Mouse (Mus musculus) C2C12 (cell line): ENCODE results near the gene Dyrk1a. TPM values are rescaled to one million over a fixed set of nuclear protein-coding genes. Genes with fewer than 3 reads are reported as not detected.

Source experiments
- H3K27me3 ChIP-seq: one replicate; pipeline ENCODE4 v1.6.1; 2011; ENCODE audit not compliant: control insufficient read depth, insufficient read depth, insufficient read length
- H3K36me3 ChIP-seq: one replicate; pipeline ENCODE4 v1.6.1; 2011; ENCODE audit not compliant: control insufficient read depth, insufficient read depth
- H3K4me3 ChIP-seq: one replicate; pipeline ENCODE4 v1.5.1; 2011; ENCODE audit warnings: mild to moderate bottlenecking, control low read depth; ENCODE audit not compliant: poor library complexity, insufficient read depth, severe bottlenecking
- H3K79me2 ChIP-seq: one replicate; pipeline ENCODE4 v1.6.1; 2011; ENCODE audit not compliant: control insufficient read depth, insufficient read depth
- H3K79me3 ChIP-seq: one replicate; pipeline ENCODE4 v1.6.1; 2011; ENCODE audit warnings: low read depth, control low read depth
- H3ac ChIP-seq: one replicate; pipeline ENCODE3; 2011; ENCODE audit warnings: low read depth; ENCODE audit not compliant: control insufficient read depth, insufficient read length
- CEBPB ChIP-seq: IDR thresholded peaks from one replicate; pipeline ENCODE4 v1.6.1; 2011; ENCODE audit warnings: low read depth, mild to moderate bottlenecking, control low read depth, moderate library complexity
- CTCF ChIP-seq: IDR thresholded peaks from one replicate; pipeline ENCODE4 v1.5.1; 2011; ENCODE audit not compliant: control insufficient read depth, insufficient read depth, insufficient read length
- FOSL1 ChIP-seq: IDR thresholded peaks from one replicate; pipeline ENCODE4 v1.8.0; 2011; ENCODE audit warnings: mild to moderate bottlenecking, low read length; ENCODE audit not compliant: poor library complexity, insufficient read depth, severe bottlenecking
- MAX ChIP-seq: IDR thresholded peaks from one replicate; pipeline ENCODE4 v1.6.1; 2011; ENCODE audit warnings: mild to moderate bottlenecking, control low read depth
- MYOD1 ChIP-seq: IDR thresholded peaks from one replicate; pipeline ENCODE4 v1.6.1; 2011; ENCODE audit warnings: low read depth; ENCODE audit not compliant: control insufficient read depth, insufficient read length
- MYOG ChIP-seq: IDR thresholded peaks from one replicate; pipeline ENCODE4 v1.6.1; 2011; ENCODE audit not compliant: control insufficient read depth, insufficient read length; ENCODE audit errors: extremely low read depth
- USF1 ChIP-seq: IDR thresholded peaks from one replicate; pipeline ENCODE4 v1.6.1; 2011; ENCODE audit warnings: low read depth, mild to moderate bottlenecking, control low read depth, moderate library complexity
- polyA plus RNA-seq: library from polyadenylated mRNA; unstranded; fragments of >200 nt; fragmentation: generic; extraction: Trizol; gene quantifications from one replicate; pipeline ENCODE4 v1.2.1, GENCODE M21; 2012; ENCODE audit warnings: missing spikeins

The Dyrk1a gene
- polyA plus RNA-seq, 1 experiment, result 17.3 TPM

DNA sequence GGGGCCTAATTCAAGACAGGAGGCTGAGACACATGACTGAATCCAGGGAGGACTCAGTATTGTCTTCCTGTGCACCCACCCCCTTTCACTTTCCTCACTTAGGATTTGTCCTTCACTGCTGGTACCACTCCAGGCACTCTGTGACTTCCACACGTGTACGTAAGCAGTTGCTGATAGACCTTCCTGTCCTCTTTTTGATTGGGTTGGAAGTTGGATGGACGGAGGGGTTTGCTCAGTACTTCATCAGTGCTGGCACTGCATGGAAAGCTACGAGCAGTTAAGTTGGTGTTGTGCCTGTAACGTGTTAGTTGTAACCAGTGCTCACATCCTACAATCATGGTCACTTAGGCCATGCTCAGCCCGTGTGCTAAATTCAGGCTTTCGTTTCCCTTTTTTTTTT is 55.8 kb downstream of the Dyrk1a start:
- Histone ChIP-seq H3ac (no peak overlapping the region), H3K4me3 (no peak overlapping the region)
- TF ChIP-seq FOSL1, result no peak
- no peak for TF ChIP-seq MYOG
- no peak for TF ChIP-seq CTCF
- TF ChIP-seq MYOD1, result no peak
- TF ChIP-seq CEBPB, result no peak
- TF ChIP-seq MAX, result no peak
- TF ChIP-seq USF1, result no peak

DNA sequence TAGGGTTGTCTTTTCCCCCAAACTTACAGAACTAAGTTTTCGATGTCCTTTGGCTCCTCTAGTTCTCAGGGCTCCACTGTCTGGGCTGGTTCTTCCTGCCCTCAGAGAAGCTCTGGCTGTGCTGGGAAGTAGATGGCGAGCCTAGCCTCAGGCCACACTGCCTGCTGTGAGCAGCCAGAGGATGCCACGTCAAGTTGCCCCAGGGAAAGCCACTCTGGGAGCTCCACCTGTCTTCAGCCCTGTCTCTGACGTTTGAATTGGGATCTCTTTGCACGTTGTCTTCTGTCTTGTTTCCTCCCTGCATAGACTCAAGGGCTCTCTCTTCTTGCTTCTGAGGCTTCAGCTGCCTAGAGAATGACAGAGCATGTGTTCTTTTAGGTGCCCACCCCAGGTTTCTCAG is 57.9 kb downstream of the Dyrk1a start:
- Histone ChIP-seq H3K4me3 (no peak overlapping the region), H3K36me3 (peaks cover 8% of the 10 kb centered on the region), H3K27me3 (no peaks in the 10 kb centered on the region), H3K79me3 (peaks cover 89% of the 10 kb centered on the region), H3K79me2 (peaks cover 100% of the 10 kb centered on the region), H3ac (no peak overlapping the region)
- no peak for TF ChIP-seq CTCF
- TF ChIP-seq USF1, result no peak
- TF ChIP-seq MAX, result no peak
- no peak for TF ChIP-seq MYOG
- TF ChIP-seq FOSL1, result no peak
- TF ChIP-seq MYOD1, result no peak
- no peak for TF ChIP-seq CEBPB

More for the DNA sequence above, 55.8 kb downstream of the Dyrk1a start:
- H3K79me2 ChIP-seq, result peaks cover 100% of the 10 kb centered on the region
- H3K36me3 ChIP-seq, result peaks cover 8% of the 10 kb centered on the region
- peaks cover 89% of the 10 kb centered on the region for H3K79me3 ChIP-seq
- no peaks in the 10 kb centered on the region for H3K27me3 ChIP-seq

DNA sequence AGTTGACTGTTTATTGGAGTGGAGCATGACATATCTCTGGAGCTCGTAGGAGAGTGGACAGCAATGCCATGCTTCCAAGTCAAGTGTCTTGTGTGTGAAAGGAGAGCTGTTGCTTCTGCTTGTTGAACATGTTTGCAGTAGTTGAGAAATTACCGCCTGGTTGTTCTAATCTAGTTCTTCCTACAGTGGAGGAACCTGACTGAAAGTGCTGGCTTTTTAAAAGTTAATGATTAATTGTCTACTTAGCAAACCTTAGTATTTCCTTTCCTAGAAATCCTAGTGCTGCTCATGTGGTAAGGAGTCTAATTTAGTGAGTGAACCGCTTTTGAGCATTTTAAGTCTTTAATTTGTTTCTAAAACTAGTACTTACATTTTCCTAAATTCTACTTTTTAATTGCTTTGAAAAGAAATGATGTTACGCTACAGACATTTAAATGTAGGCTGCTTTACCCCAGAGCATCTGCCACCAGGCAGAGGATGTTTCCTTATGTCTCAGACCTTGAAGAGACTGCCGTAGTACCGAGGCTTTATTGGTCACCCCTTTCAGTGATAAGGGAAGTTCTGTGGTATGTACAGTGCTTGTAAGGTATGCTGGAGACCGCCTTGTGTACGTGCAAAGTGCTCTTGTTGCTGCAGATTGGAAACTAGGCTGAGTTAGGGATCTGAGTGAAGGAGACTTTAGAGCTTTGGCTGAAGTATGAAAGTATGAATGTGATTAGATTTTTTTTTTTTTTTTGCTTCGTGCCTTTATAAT is 59.3 kb downstream of the Dyrk1a start:
- Histone ChIP-seq H3K27me3 (no peaks in the 10 kb centered on the region), H3ac (no peak overlapping the region), H3K4me3 (no peak overlapping the region), H3K79me2 (peaks cover 100% of the 10 kb centered on the region), H3K79me3 (peaks cover 87% of the 10 kb centered on the region), H3K36me3 (peaks cover 8% of the 10 kb centered on the region)
- no peak for TF ChIP-seq MYOD1
- no peak for TF ChIP-seq MAX
- no peak for TF ChIP-seq CEBPB

DNA sequence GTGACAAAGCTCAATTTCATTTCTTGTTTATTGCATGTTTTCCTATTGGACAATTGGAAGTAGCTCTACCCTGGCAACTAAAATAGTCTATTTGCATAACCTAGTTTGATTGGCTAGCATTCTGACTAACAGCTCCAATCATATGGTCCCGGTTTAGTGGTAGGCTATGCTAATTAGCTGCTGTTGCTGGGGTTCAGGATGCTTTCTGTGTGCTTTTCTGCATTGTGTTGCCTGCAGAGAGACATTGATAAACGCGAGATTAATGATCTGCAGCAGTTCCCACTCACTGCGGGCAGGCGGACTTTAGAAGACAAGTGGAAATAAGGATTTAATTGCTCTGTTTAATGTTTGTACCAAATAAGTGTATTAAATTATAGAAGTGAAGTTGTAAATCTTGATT is 62.2 kb downstream of the Dyrk1a start:
- Histone ChIP-seq H3K27me3 (no peaks in the 10 kb centered on the region), H3K79me2 (peaks cover 100% of the 10 kb centered on the region)
- TF ChIP-seq USF1 (no peak), MYOG (no peak)

DNA sequence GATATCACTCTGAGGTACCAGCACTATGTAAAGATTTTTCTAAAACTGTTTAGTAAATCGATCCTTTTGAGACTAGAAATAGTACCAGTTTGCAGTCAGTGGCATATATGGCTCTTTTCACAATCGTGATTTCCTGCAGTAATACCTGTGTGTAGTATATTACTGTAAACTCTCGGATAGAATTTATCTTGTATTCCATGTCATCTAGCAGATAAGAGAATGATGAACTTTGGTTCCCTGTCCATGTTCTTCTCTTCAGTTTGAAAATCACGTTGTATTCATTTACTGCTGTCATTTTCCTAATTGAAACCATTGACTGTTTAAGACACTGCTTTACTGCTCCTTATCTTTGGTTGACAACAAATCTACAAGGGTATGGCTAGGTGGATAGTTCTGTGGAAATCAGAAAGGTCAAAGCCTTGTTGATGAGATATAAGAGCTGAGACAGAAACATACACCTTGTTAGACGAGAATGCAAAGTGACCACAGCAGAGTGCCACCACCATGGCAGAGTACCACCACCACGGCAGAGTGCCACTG is 62.7 kb downstream of the Dyrk1a start:
- no peaks in the 10 kb centered on the region for H3K36me3 ChIP-seq
- no peak for TF ChIP-seq USF1
- no peak for TF ChIP-seq FOSL1
- no peak for TF ChIP-seq MAX
- TF ChIP-seq CEBPB, result no peak
- no peak for TF ChIP-seq MYOD1
- no peak for TF ChIP-seq CTCF
- no peak for TF ChIP-seq MYOG
- peaks cover 90% of the 10 kb centered on the region for H3K79me3 ChIP-seq
- no peaks in the 10 kb centered on the region for H3K27me3 ChIP-seq
- H3K79me2 ChIP-seq, result peaks cover 100% of the 10 kb centered on the region
- H3ac ChIP-seq, result no peak overlapping the region
- no peak overlapping the region for H3K4me3 ChIP-seq

More for the DNA sequence above, 62.2 kb downstream of the Dyrk1a start:
- Histone ChIP-seq H3K79me3 (peaks cover 90% of the 10 kb centered on the region), H3K4me3 (no peak overlapping the region), H3ac (no peak overlapping the region), H3K36me3 (no peaks in the 10 kb centered on the region)

DNA sequence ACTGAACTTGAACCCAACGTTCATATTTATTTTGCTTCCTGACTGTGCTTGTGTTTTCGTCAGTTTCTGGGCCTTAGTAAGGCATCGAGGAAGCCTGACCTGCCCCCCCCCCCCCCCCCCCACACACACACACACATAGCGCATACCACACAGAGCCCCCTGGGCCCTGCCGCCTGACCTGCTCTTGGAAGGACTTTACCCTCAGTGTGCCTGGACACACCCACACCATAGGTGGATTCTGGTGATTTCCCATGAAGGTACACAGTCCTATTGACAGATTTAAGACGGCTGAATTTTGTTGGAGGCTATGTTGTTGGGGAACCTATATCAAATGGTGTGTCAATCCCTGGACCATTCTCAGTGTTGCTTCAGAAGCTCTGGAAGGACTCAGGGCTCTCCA is 63.2 kb downstream of the Dyrk1a start:
- peaks cover 90% of the 10 kb centered on the region for H3K79me3 ChIP-seq
- no peaks in the 10 kb centered on the region for H3K36me3 ChIP-seq
- no peak overlapping the region for H3ac ChIP-seq
- H3K4me3 ChIP-seq, result no peak overlapping the region
- TF ChIP-seq CEBPB (no peak), CTCF (no peak), MYOG (no peak), MAX (no peak), USF1 (no peak)
- H3K27me3 ChIP-seq, result no peaks in the 10 kb centered on the region
- H3K79me2 ChIP-seq, result peaks cover 100% of the 10 kb centered on the region
